Mouse (Mus musculus) liver, adult 2 months (tissue): ENCODE results near the gene Il27ra.
A peak's percentile ranks its signal among the peaks of the same experiment; 100 is the strongest.

Source experiments
- CTCF ChIP-seq: fragments of 200-500 bp; IDR thresholded peaks from 2 replicates; pipeline ENCODE4 v1.5.1; 2011; ENCODE audit warnings: low read depth, low read length, control low read depth
- POLR2A ChIP-seq: fragments of 200-500 bp; IDR thresholded peaks from 2 replicates; pipeline ENCODE4 v1.6.1; 2011; ENCODE audit warnings: low read length, control low read depth; ENCODE audit not compliant: insufficient read depth; ENCODE audit errors: extremely low read depth

GRCm38 (mm10) chr8:84072321-84072720 is 29.9 kb upstream of the Il27ra start:
- TF ChIP-seq CTCF = peak; percentile 16; the same call in 1 of the 2 replicates
- TF ChIP-seq POLR2A = no peak
